Mouse (Mus musculus) heart, adult 2 months (tissue): ENCODE results near the gene Kifc3. TPM values are rescaled to one million over a fixed set of nuclear protein-coding genes. Genes with fewer than 3 reads are reported as not detected.

Experiments
- DNase-seq, 2 experiments: peaks; one replicate each; pipeline ENCODE4 v3.0.0; 2021
- H3K27ac ChIP-seq: fragments of 200-600 bp; 2 replicates; pipeline ENCODE4 v1.8.1; 2022
- H3K27me3 ChIP-seq: fragments of 200-500 bp; 2 replicates; pipeline ENCODE4 v1.6.1; 2012; ENCODE audit warnings: mild to moderate bottlenecking, low read length, inconsistent platforms, mixed read lengths; ENCODE audit not compliant: control insufficient read depth, insufficient read depth
- H3K36me3 ChIP-seq: fragments of 200-500 bp; 2 replicates; pipeline ENCODE4 v1.6.1; 2012; ENCODE audit warnings: low read length, inconsistent platforms; ENCODE audit not compliant: control insufficient read depth, insufficient read depth
- H3K4me1 ChIP-seq: fragments of 200-500 bp; 2 replicates; pipeline ENCODE4 v1.6.1; 2011; ENCODE audit warnings: low read length; ENCODE audit not compliant: control insufficient read depth, insufficient read depth
- H3K4me3 ChIP-seq: fragments of 200-600 bp; 2 replicates; pipeline ENCODE4 v1.8.1; 2022
- H3K79me2 ChIP-seq: fragments of 200-500 bp; replicated peaks from 2 replicates; pipeline ENCODE4 v1.6.1; 2012; ENCODE audit warnings: mild to moderate bottlenecking, inconsistent platforms, low read length, moderate library complexity, mixed read lengths; ENCODE audit not compliant: control insufficient read depth, insufficient read depth
- H3K9ac ChIP-seq: fragments of 200-500 bp; 2 replicates; pipeline ENCODE4 v1.6.1; 2012; ENCODE audit warnings: low read depth, mild to moderate bottlenecking, control low read depth, inconsistent platforms, low read length, mixed read lengths
- CTCF ChIP-seq: fragments of 200-600 bp; IDR thresholded peaks from 2 replicates; pipeline ENCODE4 v1.8.1; 2022; ENCODE audit warnings: antibody characterized with exemption, mild to moderate bottlenecking, moderate library complexity
- EP300 ChIP-seq: fragments of 200-500 bp; IDR thresholded peaks from 2 replicates; pipeline ENCODE4 v1.6.1; 2011; ENCODE audit warnings: low read depth, low read length, control low read depth; ENCODE audit not compliant: insufficient read depth
- POLR2A ChIP-seq: fragments of 200-500 bp; IDR thresholded peaks from 2 replicates; pipeline ENCODE4 v1.6.1; 2011; ENCODE audit warnings: mild to moderate bottlenecking, low read depth, low read length, control low read depth; ENCODE audit not compliant: insufficient read depth
- WGBS: fragments of 180-500 bp; shearing (Covaris S2); methylation state at CpG from one replicate; pipeline ENCODE4 v1.1.7; 2018; 5-methylcytosine and 5-hydroxymethylcytosine counted together
- intact Hi-C: fragments of 180-260 bp; cut with DNase I; formaldehyde crosslinking; loops from one replicate; pipeline ENCODE4 v1.15.1; 2025
- polyA plus RNA-seq: library from polyadenylated mRNA; depleted of rRNA; stranded (reverse); fragments of >200 nt; gene quantifications from 2 replicates; pipeline ENCODE4 v1.2.3, GENCODE M21; 2012
- total RNA-seq, 2 experiments: library from RNA; stranded (reverse); gene quantifications; 2 replicates each; pipeline ENCODE4 v1.2.3; 2021

Kifc3 gene
- total and polyA plus RNA-seq, 3 experiments: 58.7 to 93.4 (median 76.2) TPM

DNA sequence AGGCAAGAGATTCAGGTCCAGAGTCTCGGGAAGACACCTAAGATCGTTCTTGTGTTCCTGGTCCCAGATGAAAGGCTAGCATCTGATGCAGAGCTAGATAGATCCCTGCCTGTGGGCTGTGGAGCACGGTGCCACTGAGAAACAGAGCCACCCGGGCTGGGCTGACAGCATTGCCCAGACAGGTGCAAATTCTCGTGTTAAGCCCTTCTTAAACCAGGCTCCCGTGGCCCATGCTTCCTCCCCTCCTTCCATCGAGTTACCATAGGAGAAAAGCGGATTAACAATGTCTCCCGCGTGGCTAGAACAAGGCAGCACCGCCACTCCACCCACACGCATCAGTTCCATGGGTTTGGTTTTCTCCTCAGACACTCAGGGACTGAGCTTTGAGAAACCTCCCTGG is 18.4 kb downstream of the Kifc3 start:
- intact Hi-C loops: no loop called here
- Histone ChIP-seq H3K4me1 (peaks cover 1% of the 10 kb centered on the region), H3K36me3 (no peaks in the 10 kb centered on the region), H3K4me3 (no peak overlapping the region), H3K27me3 (no peaks in the 10 kb centered on the region), H3K9ac (no peak overlapping the region), H3K79me2 (no peaks in the 10 kb centered on the region), H3K27ac (no peak overlapping the region)
- no peak for DNase-seq
- TF ChIP-seq EP300 (no peak), POLR2A (no peak)
- 79% methylated on average over 12 of the region's 12 CpGs for WGBS

DNA sequence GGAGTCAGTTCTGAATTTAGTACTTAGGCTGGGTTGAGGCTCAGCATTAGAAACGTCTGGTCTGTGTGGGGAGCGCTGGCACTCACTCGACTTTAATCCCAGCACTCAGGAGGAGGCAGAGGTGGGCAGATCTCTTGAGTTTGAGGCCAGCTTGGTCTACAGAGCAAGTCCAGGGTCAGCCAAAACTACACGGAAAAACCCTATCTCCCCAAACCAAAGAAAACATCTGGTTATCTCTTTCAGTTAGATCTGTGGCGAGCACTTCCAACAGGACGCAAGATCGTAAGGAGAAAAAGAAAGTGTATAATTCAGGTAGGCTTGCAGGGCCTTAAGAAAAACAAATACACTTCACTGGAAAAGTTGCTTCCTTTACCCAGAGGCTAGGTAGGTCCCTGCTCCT is 20.8 kb downstream of the Kifc3 start:
- DNase-seq: no peak
- intact Hi-C loops: no loop called here
- no peak overlapping the region for H3K9ac ChIP-seq
- 53% methylated on average over 7 of the region's 7 CpGs for WGBS
- H3K27me3 ChIP-seq: no peaks in the 10 kb centered on the region
- TF ChIP-seq CTCF (no peak), EP300 (no peak), POLR2A (no peak)
- no peaks in the 10 kb centered on the region for H3K36me3 ChIP-seq
- no peak overlapping the region for H3K27ac ChIP-seq
- H3K79me2 ChIP-seq: no peaks in the 10 kb centered on the region
- H3K4me1 ChIP-seq: no peaks in the 10 kb centered on the region
- no peak overlapping the region for H3K4me3 ChIP-seq

DNA sequence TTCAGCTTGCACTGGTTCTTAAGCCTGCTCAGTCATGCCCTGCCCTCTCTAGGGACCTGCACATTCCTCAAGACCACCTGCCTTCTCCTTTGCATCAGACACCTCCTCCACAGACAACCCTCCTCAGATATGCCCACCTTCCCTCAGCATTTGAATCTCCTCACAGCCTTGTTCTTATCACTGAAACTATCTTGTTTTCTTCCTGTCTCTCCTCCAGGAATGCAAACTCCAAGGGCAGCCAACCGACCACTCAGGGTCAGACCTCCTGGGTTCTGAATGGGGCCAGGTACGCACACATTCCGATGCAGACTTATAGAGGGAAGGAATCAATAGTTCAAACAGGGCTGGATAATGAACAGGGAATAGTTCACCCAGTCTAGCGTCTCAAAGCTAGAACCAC is 24.4 kb downstream of the Kifc3 start:
- Histone ChIP-seq H3K27me3 (no peaks in the 10 kb centered on the region), H3K4me1 (no peaks in the 10 kb centered on the region), H3K4me3 (no peak overlapping the region), H3K36me3 (no peaks in the 10 kb centered on the region), H3K79me2 (no peaks in the 10 kb centered on the region), H3K9ac (no peak overlapping the region), H3K27ac (no peak overlapping the region)
- DNase-seq: no peak
- WGBS: 58% methylated on average over 4 of the region's 4 CpGs
- intact Hi-C loops: no loop called here
- no peak for TF ChIP-seq POLR2A
- no peak for TF ChIP-seq EP300
- no peak for TF ChIP-seq CTCF

DNA sequence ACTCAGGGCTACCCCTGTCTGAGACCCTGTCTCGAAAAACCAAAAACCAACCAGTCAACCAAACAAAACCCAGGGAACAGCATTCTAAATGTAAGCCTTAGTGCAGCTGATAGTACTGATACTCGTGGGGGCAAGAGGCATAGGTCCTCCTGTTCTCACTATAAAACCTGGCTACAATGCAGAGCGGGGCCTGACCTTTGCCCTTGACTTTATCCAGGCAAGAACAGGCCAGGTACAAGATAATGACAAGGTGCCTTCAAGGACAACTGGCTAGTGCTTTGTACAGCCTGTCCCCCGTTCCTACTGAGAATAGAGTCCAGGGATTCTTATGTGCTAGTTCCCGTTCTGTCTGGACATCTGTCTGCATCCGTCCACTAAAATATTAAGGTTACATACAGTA is 25.6 kb downstream of the Kifc3 start:
- TF ChIP-seq POLR2A: no peak
- no peak for TF ChIP-seq EP300
- no peak for TF ChIP-seq CTCF
- Histone ChIP-seq H3K9ac (no peak overlapping the region), H3K36me3 (no peaks in the 10 kb centered on the region), H3K27me3 (no peaks in the 10 kb centered on the region), H3K4me3 (no peak overlapping the region), H3K79me2 (no peaks in the 10 kb centered on the region), H3K4me1 (no peaks in the 10 kb centered on the region), H3K27ac (no peak overlapping the region)
- WGBS: 88% methylated on average over 6 of the region's 6 CpGs
- DNase-seq: no peak
- intact Hi-C loops: no loop called here

DNA sequence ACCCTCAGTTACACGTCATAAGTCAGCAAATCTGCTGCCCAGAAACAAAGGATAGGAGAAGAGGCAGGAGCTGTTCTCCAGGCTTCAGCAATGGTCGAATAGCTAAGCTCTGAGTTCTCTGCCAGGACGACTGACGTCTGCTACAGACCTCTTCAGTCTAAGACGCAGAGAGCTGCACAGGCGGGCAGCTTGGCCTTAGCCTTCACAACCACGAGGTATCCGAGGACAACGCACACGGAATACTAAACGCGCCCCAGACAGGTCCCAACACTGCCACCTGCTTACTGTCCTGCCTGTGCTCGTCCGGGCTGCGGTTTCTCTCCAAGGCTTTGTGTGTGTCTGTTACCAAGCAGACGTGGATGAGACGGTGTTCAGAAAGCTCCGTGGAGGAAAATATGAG is 26.8 kb downstream of the Kifc3 start:
- intact Hi-C loops: no loop called here
- H3K79me2 ChIP-seq: no peaks in the 10 kb centered on the region
- no peak overlapping the region for H3K27ac ChIP-seq
- H3K27me3 ChIP-seq: no peaks in the 10 kb centered on the region
- H3K4me3 ChIP-seq: no peak overlapping the region
- WGBS: 71% methylated on average over 18 of the region's 18 CpGs
- DNase-seq: no peak
- no peak overlapping the region for H3K9ac ChIP-seq
- no peak for TF ChIP-seq POLR2A
- no peak for TF ChIP-seq EP300
- TF ChIP-seq CTCF: no peak
- no peaks in the 10 kb centered on the region for H3K36me3 ChIP-seq
- H3K4me1 ChIP-seq: no peaks in the 10 kb centered on the region

DNA sequence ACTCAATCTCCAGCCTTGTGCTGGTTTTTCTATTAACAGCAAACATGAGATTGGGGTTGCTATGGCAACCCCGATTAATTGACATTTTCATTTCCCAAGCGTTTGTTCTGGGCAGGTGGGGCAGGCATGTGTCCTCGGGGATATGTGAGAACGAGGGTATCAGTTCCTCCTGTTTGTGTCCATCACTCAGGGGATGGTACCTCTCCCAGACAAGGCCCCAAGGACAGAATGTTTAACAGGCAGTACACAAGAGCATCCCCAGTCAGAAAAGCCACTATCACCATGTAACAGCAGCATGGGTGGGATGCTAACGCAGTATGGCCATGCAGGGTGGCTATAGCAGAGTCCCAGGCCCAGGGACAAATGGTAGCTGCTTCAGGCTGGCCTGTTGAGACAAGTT is 27.3 kb downstream of the Kifc3 start:
- Histone ChIP-seq H3K27ac (no peak overlapping the region), H3K36me3 (no peaks in the 10 kb centered on the region), H3K9ac (no peak overlapping the region), H3K4me1 (no peaks in the 10 kb centered on the region), H3K4me3 (no peak overlapping the region), H3K27me3 (no peaks in the 10 kb centered on the region), H3K79me2 (no peaks in the 10 kb centered on the region)
- intact Hi-C loops: no loop called here
- WGBS: 78% methylated on average over 5 of the region's 5 CpGs
- no peak for TF ChIP-seq POLR2A
- no peak for TF ChIP-seq CTCF
- TF ChIP-seq EP300: no peak
- no peak for DNase-seq
